Mouse (Mus musculus) embryonic facial prominence, embryonic 13.5 days (tissue): ENCODE results near the gene Selenof. TPM values are rescaled to one million over a fixed set of nuclear protein-coding genes. Genes with fewer than 3 reads are reported as not detected.
A peak's percentile ranks its signal among the peaks of the same experiment; 100 is the strongest.

Experiments used
- ATAC-seq: fragments of 200-750 bp; cut with Nextera tagmentation; 2 replicates; pipeline ENCODE4 v1.8.0; 2017; ENCODE audit warnings: low read depth; ENCODE audit not compliant: insufficient number of reproducible peaks, insufficient read depth, low FRiP score, low TSS enrichment
- H3K27ac ChIP-seq: fragments of 300-500 bp; sonication (generic); 2 replicates; pipeline ENCODE4 v1.5.1; 2015; ENCODE audit warnings: moderate library complexity, mild to moderate bottlenecking, inconsistent platforms
- H3K27me3 ChIP-seq: fragments of 300-500 bp; sonication (generic); 2 replicates; pipeline ENCODE4 v1.6.1; 2015; ENCODE audit warnings: mild to moderate bottlenecking, inconsistent platforms
- H3K36me3 ChIP-seq: fragments of 300-500 bp; sonication (generic); 2 replicates; pipeline ENCODE4 v1.6.1; 2015; ENCODE audit warnings: mild to moderate bottlenecking, inconsistent platforms
- H3K4me1 ChIP-seq: fragments of 300-500 bp; sonication (generic); 2 replicates; pipeline ENCODE4 v1.6.1; 2015; ENCODE audit warnings: inconsistent platforms
- H3K4me2 ChIP-seq: fragments of 300-500 bp; sonication (generic); 2 replicates; pipeline ENCODE4 v1.6.1; 2015; ENCODE audit warnings: moderate library complexity, mild to moderate bottlenecking, inconsistent platforms
- H3K4me3 ChIP-seq: fragments of 300-500 bp; sonication (generic); 2 replicates; pipeline ENCODE4 v1.5.1; 2015; ENCODE audit warnings: mild to moderate bottlenecking, inconsistent platforms
- H3K9ac ChIP-seq: fragments of 300-500 bp; sonication (generic); 2 replicates; pipeline ENCODE4 v1.6.1; 2015; ENCODE audit warnings: mild to moderate bottlenecking, inconsistent platforms
- H3K9me3 ChIP-seq: fragments of 300-500 bp; sonication (generic); 2 replicates; pipeline ENCODE4 v1.6.1; 2016; ENCODE audit warnings: inconsistent platforms
- WGBS: fragments of 180-500 bp; shearing (Covaris S2); methylation state at CpG from one replicate; pipeline ENCODE4 v1.1.7; 2015; ENCODE audit warnings: mixed read lengths; 5-methylcytosine and 5-hydroxymethylcytosine counted together
- polyA plus RNA-seq: library from polyadenylated mRNA; unstranded; fragments of >200 nt; fragmentation: Nextera tagmentation; extraction: Ambion mirVana; gene quantifications from 2 replicates; pipeline ENCODE4 v1.2.1, GENCODE M21; 2015

Gene Selenof
- polyA plus RNA-seq, 1 experiment from 2014 or later = 619 TPM

- Histone ChIP-seq H3K27me3 (no peaks in the 10 kb centered on the region), H3K9me3 (no peaks in the 10 kb centered on the region), H3K4me2 (no peak overlapping the region), H3K4me3 (no peak overlapping the region), H3K9ac (no peak overlapping the region), H3K4me1 (peaks cover 41% of the 10 kb centered on the region), H3K27ac (no peak overlapping the region), H3K36me3 (no peaks in the 10 kb centered on the region)
- 81% methylated on average over 7 of the region's 7 CpGs for WGBS
- peak; percentile 3; the same call in 1 of the 2 replicates for ATAC-seq
These were observed 21.8 kb upstream of the Selenof start for GRCm38 (mm10) chr3:144548186-144548845.

GRCm38 (mm10) chr3:144550036-144550435, 20.1 kb upstream of the Selenof start:
- no peak for ATAC-seq

GRCm38 (mm10) chr3:144550659-144551058, 19.4 kb upstream of the Selenof start:
- Histone ChIP-seq H3K9me3 (no peaks in the 10 kb centered on the region), H3K4me3 (no peak overlapping the region), H3K4me1 (peaks cover 38% of the 10 kb centered on the region), H3K4me2 (no peak overlapping the region), H3K36me3 (no peaks in the 10 kb centered on the region), H3K9ac (no peak overlapping the region), H3K27me3 (no peaks in the 10 kb centered on the region), H3K27ac (no peak overlapping the region)
- 87% methylated on average over 5 of the region's 5 CpGs for WGBS
- ATAC-seq = no peak

More at GRCm38 (mm10) chr3:144550036-144550435, 20.1 kb upstream of the Selenof start:
- H3K27me3 ChIP-seq = no peaks in the 10 kb centered on the region
- no peak overlapping the region for H3K9ac ChIP-seq
- H3K36me3 ChIP-seq = no peaks in the 10 kb centered on the region
- 78% methylated on average over 5 of the region's 5 CpGs for WGBS
- H3K9me3 ChIP-seq = no peaks in the 10 kb centered on the region
- H3K4me2 ChIP-seq = no peak overlapping the region
- H3K4me1 ChIP-seq = peaks cover 42% of the 10 kb centered on the region
- H3K4me3 ChIP-seq = no peak overlapping the region
- no peak overlapping the region for H3K27ac ChIP-seq

- H3K36me3 ChIP-seq = no peaks in the 10 kb centered on the region
- H3K4me1 ChIP-seq = peaks cover 39% of the 10 kb centered on the region
- ATAC-seq = no peak
- H3K9me3 ChIP-seq = no peaks in the 10 kb centered on the region
- WGBS = 52% methylated on average over 4 of the region's 4 CpGs
- no peak overlapping the region for H3K4me3 ChIP-seq
- H3K4me2 ChIP-seq = no peak overlapping the region
- peak overlapping the region; percentile 28; the same call in 1 of the 2 replicates for H3K27ac ChIP-seq
- H3K9ac ChIP-seq = no peak overlapping the region
- H3K27me3 ChIP-seq = no peaks in the 10 kb centered on the region
These were observed 18.7 kb upstream of the Selenof start for GRCm38 (mm10) chr3:144551416-144551815.

GRCm38 (mm10) chr3:144553942-144554341, 16.2 kb upstream of the Selenof start:
- Histone ChIP-seq H3K27me3 (no peaks in the 10 kb centered on the region), H3K9me3 (no peaks in the 10 kb centered on the region), H3K4me2 (no peak overlapping the region), H3K4me1 (peaks cover 48% of the 10 kb centered on the region), H3K27ac (no peak overlapping the region), H3K4me3 (no peak overlapping the region), H3K36me3 (no peaks in the 10 kb centered on the region), H3K9ac (no peak overlapping the region)
- WGBS = 74% methylated on average over 7 of the region's 7 CpGs
- ATAC-seq = no peak

GRCm38 (mm10) chr3:144554503-144554902, 15.6 kb upstream of the Selenof start:
- Histone ChIP-seq H3K4me3 (no peak overlapping the region), H3K4me2 (no peak overlapping the region), H3K27me3 (no peaks in the 10 kb centered on the region), H3K36me3 (no peaks in the 10 kb centered on the region), H3K27ac (no peak overlapping the region), H3K9ac (no peak overlapping the region), H3K9me3 (no peaks in the 10 kb centered on the region), H3K4me1 (peaks cover 54% of the 10 kb centered on the region)
- ATAC-seq = no peak
- WGBS = 72% methylated on average over 9 of the region's 9 CpGs

- no peak for ATAC-seq
- WGBS = 80% methylated on average over 7 of the region's 7 CpGs
These were observed 15.0 kb upstream of the Selenof start for GRCm38 (mm10) chr3:144555144-144555543.

GRCm38 (mm10) chr3:144556625-144557324, 13.3 kb upstream of the Selenof start:
- Histone ChIP-seq H3K27ac (no peak overlapping the region), H3K27me3 (no peaks in the 10 kb centered on the region), H3K4me1 (peaks cover 52% of the 10 kb centered on the region), H3K4me3 (no peak overlapping the region), H3K4me2 (peak overlapping the region; percentile 50), H3K9ac (peak overlapping the region; percentile 49), H3K9me3 (no peaks in the 10 kb centered on the region), H3K36me3 (no peaks in the 10 kb centered on the region)
- WGBS = 11% methylated on average over 16 of the region's 16 CpGs
- no peak for ATAC-seq

More at GRCm38 (mm10) chr3:144555144-144555543, 15.0 kb upstream of the Selenof start:
- Histone ChIP-seq H3K4me3 (no peak overlapping the region), H3K27me3 (no peaks in the 10 kb centered on the region), H3K36me3 (no peaks in the 10 kb centered on the region), H3K9ac (no peak overlapping the region), H3K4me2 (no peak overlapping the region), H3K9me3 (no peaks in the 10 kb centered on the region), H3K27ac (no peak overlapping the region), H3K4me1 (peaks cover 53% of the 10 kb centered on the region)

GRCm38 (mm10) chr3:144558274-144558673, 11.8 kb upstream of the Selenof start:
- Histone ChIP-seq H3K9ac (peak overlapping the region; percentile 27; the same call in 1 of the 2 replicates), H3K27me3 (no peaks in the 10 kb centered on the region), H3K27ac (peak overlapping the region; percentile 61; the same call in 1 of the 2 replicates), H3K4me2 (peak overlapping the region; percentile 33; the same call in 1 of the 2 replicates), H3K9me3 (no peaks in the 10 kb centered on the region), H3K4me3 (no peak overlapping the region), H3K36me3 (no peaks in the 10 kb centered on the region), H3K4me1 (peaks cover 52% of the 10 kb centered on the region)
- ATAC-seq = no peak
- 25% methylated on average over 5 of the region's 5 CpGs for WGBS

- ATAC-seq = no peak
- 74% methylated on average over 22 of the region's 22 CpGs for WGBS
- Histone ChIP-seq H3K9me3 (no peaks in the 10 kb centered on the region), H3K4me1 (peaks cover 39% of the 10 kb centered on the region), H3K27me3 (no peaks in the 10 kb centered on the region), H3K9ac (no peak overlapping the region), H3K27ac (no peak overlapping the region), H3K4me3 (no peak overlapping the region), H3K36me3 (no peaks in the 10 kb centered on the region), H3K4me2 (no peak overlapping the region)
These were observed 8.4 kb upstream of the Selenof start for GRCm38 (mm10) chr3:144561511-144562250.

- H3K27ac ChIP-seq = no peak overlapping the region
- 87% methylated on average over 7 of the region's 7 CpGs for WGBS
These were observed 6.2 kb upstream of the Selenof start for GRCm38 (mm10) chr3:144563916-144564315.

More at GRCm38 (mm10) chr3:144563916-144564315, 6.2 kb upstream of the Selenof start:
- Histone ChIP-seq H3K4me3 (no peak overlapping the region), H3K36me3 (no peaks in the 10 kb centered on the region), H3K4me2 (no peak overlapping the region), H3K9me3 (no peaks in the 10 kb centered on the region), H3K9ac (no peak overlapping the region), H3K4me1 (peaks cover 36% of the 10 kb centered on the region), H3K27me3 (no peaks in the 10 kb centered on the region)
- ATAC-seq = no peak
